Mouse (Mus musculus) midbrain, embryonic 16.5 days (tissue): ENCODE results near the gene Cxcl2. TPM values are rescaled to one million over a fixed set of nuclear protein-coding genes. Genes with fewer than 3 reads are reported as not detected.

Experiments
- ATAC-seq: fragments of 200-750 bp; cut with Nextera tagmentation; 2 replicates; pipeline ENCODE4 v1.8.0; 2017; ENCODE audit warnings: moderate TSS enrichment
- H3K27ac ChIP-seq: fragments of 300-500 bp; sonication (generic); 2 replicates; pipeline ENCODE4 v1.5.1; 2014; ENCODE audit warnings: mild to moderate bottlenecking, low read length, mixed read lengths
- H3K27me3 ChIP-seq: fragments of 300-500 bp; sonication (generic); 2 replicates; pipeline ENCODE4 v1.6.1; 2014; ENCODE audit warnings: low read depth, low read length, mixed read lengths; ENCODE audit not compliant: control insufficient read depth, insufficient read depth
- H3K36me3 ChIP-seq: fragments of 300-500 bp; sonication (generic); 2 replicates; pipeline ENCODE4 v1.6.1; 2014; ENCODE audit warnings: mild to moderate bottlenecking, low read length, moderate library complexity, mixed read lengths; ENCODE audit not compliant: control insufficient read depth, insufficient read depth
- H3K4me1 ChIP-seq: fragments of 300-500 bp; sonication (generic); 2 replicates; pipeline ENCODE4 v1.6.1; 2014; ENCODE audit warnings: mild to moderate bottlenecking, low read length, mixed read lengths; ENCODE audit not compliant: control insufficient read depth, insufficient read depth
- H3K4me2 ChIP-seq: fragments of 300-500 bp; sonication (generic); 2 replicates; pipeline ENCODE4 v1.6.1; 2014; ENCODE audit warnings: mild to moderate bottlenecking, low read length, mixed read lengths
- H3K4me3 ChIP-seq: fragments of 300-500 bp; sonication (generic); 2 replicates; pipeline ENCODE4 v1.5.1; 2014; ENCODE audit warnings: low read depth, mild to moderate bottlenecking, low read length, moderate library complexity, mixed read lengths
- H3K9ac ChIP-seq: fragments of 300-500 bp; sonication (generic); 2 replicates; pipeline ENCODE4 v1.6.1; 2014; ENCODE audit warnings: low read depth, low read length, mixed read lengths
- H3K9me3 ChIP-seq: fragments of 300-500 bp; sonication (generic); replicated peaks from 2 replicates; pipeline ENCODE4 v1.6.1; 2014; ENCODE audit warnings: mild to moderate bottlenecking, low read length, mixed read lengths; ENCODE audit not compliant: control insufficient read depth, poor library complexity, severe bottlenecking
- WGBS: fragments of 180-500 bp; shearing (Covaris S2); extraction: QIAGEN DNeasy Blood & Tissue Kit; methylation state at CpG from one replicate; pipeline ENCODE4 v1.1.7; 2014; 5-methylcytosine and 5-hydroxymethylcytosine counted together
- polyA plus RNA-seq: library from polyadenylated mRNA; unstranded; fragments of >200 nt; fragmentation: Nextera tagmentation; extraction: Ambion mirVana; gene quantifications from 2 replicates; pipeline ENCODE4 v1.2.1, GENCODE M21; 2015

The Cxcl2 gene
- polyA plus RNA-seq, result 0.11 TPM in 1 of 2 replicates, not detected in the other

DNA sequence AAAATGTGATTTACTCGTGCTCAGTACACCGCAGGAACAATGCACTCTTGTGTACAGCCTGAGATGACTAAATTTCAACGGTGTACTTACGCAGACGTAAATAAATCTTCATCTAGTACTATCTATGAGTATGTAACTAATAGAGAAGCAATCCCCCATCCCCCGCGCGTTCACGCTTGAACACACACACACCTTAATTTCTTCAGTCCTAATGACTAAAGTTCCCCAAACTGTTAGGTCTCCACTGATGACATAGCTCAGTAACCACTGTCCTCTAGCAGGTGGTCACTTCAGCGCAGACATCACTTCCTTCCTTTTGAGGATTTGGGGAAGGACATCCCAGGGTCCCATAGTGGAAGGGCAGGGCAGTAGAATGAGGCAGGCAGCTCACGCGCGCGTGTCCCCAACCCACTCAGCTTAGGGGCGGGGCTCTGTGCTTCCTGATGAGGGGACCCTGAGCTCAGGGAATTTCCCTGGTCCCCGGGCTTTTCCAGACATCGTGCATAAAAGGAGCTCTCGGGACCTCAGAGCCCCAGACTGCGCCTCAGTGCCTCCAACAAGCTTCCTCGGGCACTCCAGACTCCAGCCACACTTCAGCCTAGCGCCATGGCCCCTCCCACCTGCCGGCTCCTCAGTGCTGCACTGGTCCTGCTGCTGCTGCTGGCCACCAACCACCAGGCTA lies at the start of gene Cxcl2:
Gene Cxcl2, plus strand, starts transcription at position 533 of the 682 bp plus-strand sequence.
- WGBS, result 7% methylated on average over 22 of the region's 22 CpGs
- ATAC-seq, result peak; percentile 80
- Histone ChIP-seq H3K36me3 (no peaks in the 10 kb centered on the region), H3K4me2 (peak within 1 kb of the TSS; percentile 95), H3K9ac (peak within 1 kb of the TSS; percentile 59), H3K27me3 (peaks cover 3% of the 10 kb centered on the region), H3K27ac (no peak within 1 kb of the TSS), H3K4me3 (peak within 1 kb of the TSS; percentile 41), H3K9me3 (no peaks in the 10 kb centered on the region), H3K4me1 (no peaks in the 10 kb centered on the region; the same call in none of the 2 replicates)

DNA sequence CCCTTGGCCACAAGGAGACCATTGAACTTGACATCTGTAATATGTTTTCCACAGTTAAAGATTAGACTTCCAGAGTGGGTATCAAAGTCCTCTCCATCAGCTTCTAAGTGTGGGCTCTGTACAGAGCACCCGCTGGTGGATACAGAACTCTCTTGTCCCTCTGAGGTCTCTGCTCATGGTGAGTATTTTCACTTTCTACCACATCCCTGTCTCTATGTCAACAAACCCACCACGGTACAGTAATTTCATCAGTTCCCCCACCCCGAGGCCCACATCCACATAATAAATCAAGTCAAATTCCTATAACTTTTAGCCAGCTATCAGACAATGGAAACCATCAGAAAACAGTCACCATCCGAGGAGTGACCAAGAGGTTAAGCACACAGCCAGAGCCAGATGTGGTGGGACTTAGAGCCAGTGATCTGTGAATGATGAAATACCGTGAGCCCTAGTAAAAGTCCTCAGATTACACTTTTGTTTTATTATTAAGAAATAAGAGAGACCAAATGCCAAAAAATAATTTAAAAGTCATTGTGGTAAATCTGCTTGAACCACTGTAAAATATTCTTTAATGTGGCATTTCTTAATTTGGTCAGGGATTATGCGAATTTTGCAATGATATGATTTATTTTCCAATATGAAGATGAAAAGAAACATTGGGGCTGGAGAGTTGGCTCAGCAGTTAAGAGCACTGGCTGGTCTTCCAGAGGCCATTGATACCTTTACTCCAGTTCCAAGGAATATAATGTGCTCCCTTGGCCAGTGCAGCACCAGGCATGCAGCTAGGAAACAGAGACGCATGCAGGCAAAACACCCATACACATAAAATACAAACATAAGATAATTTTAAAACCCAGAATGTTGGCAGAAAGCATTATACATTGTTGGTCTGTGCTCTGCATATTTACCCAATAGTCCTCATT lies 48.1 kb upstream of the Cxcl2 start:
- WGBS, result 87% methylated on average over 7 of the region's 7 CpGs
- no peaks in the 10 kb centered on the region for H3K4me1 ChIP-seq
- H3K4me3 ChIP-seq, result no peak overlapping the region
- H3K36me3 ChIP-seq, result no peaks in the 10 kb centered on the region
- H3K4me2 ChIP-seq, result no peak overlapping the region
- no peaks in the 10 kb centered on the region for H3K27me3 ChIP-seq
- ATAC-seq, result no peak
- H3K9me3 ChIP-seq, result no peaks in the 10 kb centered on the region
- no peak overlapping the region for H3K9ac ChIP-seq
- H3K27ac ChIP-seq, result no peak overlapping the region

DNA sequence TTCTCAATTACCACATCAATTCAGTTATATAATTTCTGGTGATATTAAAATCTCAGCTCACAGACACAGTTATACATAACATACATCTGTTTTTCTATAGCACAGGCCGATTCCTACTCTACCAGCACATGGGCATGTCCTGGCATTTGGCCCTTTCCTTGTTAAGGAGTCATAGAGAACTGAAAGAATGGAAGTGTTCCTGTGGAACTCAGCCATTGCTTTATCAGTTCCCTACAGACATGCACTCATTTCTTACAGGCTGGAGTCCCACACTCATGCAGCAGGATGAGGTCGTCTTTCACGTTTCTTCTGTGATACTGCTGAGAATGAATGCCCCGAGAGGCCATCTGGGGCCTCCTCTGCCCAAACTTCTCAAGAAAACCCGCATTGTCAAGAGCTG lies 46.2 kb upstream of the Cxcl2 start:
- H3K4me3 ChIP-seq, result no peak overlapping the region
- no peaks in the 10 kb centered on the region for H3K27me3 ChIP-seq
- WGBS, result 76% methylated on average over 5 of the region's 5 CpGs
- ATAC-seq, result no peak
- no peaks in the 10 kb centered on the region for H3K4me1 ChIP-seq
- H3K36me3 ChIP-seq, result no peaks in the 10 kb centered on the region
- H3K9me3 ChIP-seq, result no peaks in the 10 kb centered on the region
- H3K27ac ChIP-seq, result no peak overlapping the region
- no peak overlapping the region for H3K4me2 ChIP-seq
- H3K9ac ChIP-seq, result no peak overlapping the region

DNA sequence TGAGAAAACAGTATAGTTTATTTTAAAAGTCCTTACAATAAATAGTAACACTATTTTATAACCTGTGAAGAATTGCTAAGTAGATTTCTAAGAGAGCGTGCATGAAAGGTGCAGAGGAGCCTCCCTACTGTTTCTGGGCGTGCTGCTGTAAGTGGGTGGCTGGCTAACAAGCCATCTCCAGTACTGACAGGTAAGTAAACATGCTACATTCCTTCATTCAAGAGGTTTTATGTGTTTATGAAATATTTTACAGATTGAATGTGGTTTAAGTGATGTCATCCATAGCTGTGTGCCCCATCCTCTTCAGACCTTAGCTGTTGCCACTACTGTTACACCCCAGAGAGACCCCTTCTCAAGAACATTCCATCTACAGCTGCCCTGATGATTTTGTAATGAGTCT lies 45.2 kb upstream of the Cxcl2 start:
- Histone ChIP-seq H3K27me3 (no peaks in the 10 kb centered on the region), H3K36me3 (no peaks in the 10 kb centered on the region), H3K4me3 (no peak overlapping the region), H3K9ac (no peak overlapping the region), H3K4me1 (no peaks in the 10 kb centered on the region), H3K27ac (no peak overlapping the region), H3K9me3 (no peaks in the 10 kb centered on the region), H3K4me2 (no peak overlapping the region)
- no peak for ATAC-seq
- 94% methylated on average over 2 of the region's 2 CpGs for WGBS

DNA sequence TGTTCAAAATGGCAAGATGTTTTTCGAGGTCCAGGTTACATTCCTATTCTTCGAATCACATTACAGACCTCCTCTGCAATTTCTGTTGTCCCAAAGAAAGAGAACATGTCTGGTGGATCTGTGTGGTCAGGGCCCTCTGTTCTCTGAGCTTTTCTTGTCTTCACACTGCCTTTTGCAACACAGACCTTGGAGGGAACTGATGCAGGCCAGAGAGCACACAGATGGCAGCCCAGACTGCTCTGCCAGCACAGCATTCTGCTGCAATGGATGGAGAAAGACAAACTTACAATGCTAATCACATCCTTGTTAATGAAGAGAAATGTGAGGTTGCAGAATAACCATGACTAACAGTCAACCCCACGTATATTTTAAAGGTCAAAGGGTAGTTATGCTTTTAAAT lies 44.6 kb upstream of the Cxcl2 start:
- no peaks in the 10 kb centered on the region for H3K27me3 ChIP-seq
- no peaks in the 10 kb centered on the region for H3K4me1 ChIP-seq
- no peak overlapping the region for H3K4me2 ChIP-seq
- H3K27ac ChIP-seq, result no peak overlapping the region
- H3K9ac ChIP-seq, result no peak overlapping the region
- H3K9me3 ChIP-seq, result no peaks in the 10 kb centered on the region
- no peak for ATAC-seq
- H3K36me3 ChIP-seq, result no peaks in the 10 kb centered on the region
- 84% methylated on average over 3 of the region's 3 CpGs for WGBS
- H3K4me3 ChIP-seq, result no peak overlapping the region

DNA sequence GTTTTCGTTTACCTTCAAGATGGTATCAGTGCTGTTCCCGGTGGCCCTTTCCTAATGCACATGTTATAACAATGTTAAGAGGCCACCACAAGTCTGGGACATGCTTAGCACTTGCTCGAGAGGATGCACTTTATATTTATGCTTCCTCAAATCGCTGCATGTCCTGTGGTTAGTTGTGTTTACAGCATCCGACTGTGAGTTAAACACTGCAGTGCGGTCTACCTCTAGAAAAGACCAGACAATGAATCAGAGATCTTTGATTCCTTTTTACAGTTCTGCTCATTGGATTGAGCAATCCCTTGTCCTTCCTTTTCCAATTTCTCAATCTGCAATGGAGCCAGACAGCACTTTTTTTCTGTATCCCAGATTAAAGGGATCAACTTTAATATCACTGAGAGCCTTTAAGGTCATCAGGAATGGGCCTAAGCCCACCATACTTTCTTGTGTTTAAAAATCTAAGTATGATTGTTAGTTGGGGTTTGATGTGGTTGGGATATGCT lies 41.7 kb upstream of the Cxcl2 start:
- H3K4me2 ChIP-seq, result no peak overlapping the region
- no peak overlapping the region for H3K9ac ChIP-seq
- 90% methylated on average over 6 of the region's 6 CpGs for WGBS

DNA sequence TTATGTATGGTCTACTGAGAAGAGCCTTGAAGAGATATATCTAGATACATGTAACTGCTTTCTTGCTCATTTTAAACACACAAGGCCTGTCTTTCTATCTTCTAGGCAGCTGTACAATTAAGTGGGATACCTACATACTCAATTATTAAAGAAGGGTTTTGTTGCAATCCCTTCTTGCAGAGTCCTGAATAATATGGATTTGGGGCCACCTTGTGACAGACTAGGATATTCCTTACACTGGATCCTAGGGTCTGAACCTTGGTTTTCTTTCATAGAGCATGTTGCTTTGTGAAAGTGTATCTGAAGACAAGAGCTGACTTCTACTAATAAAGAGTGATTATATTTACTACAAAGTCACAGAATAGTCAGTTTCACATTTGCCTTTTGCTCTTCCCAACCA lies 36.9 kb upstream of the Cxcl2 start:
- Histone ChIP-seq H3K4me3 (no peak overlapping the region), H3K36me3 (no peaks in the 10 kb centered on the region), H3K9ac (no peak overlapping the region), H3K4me2 (no peak overlapping the region), H3K9me3 (no peaks in the 10 kb centered on the region), H3K27ac (no peak overlapping the region), H3K4me1 (no peaks in the 10 kb centered on the region), H3K27me3 (no peaks in the 10 kb centered on the region)
- ATAC-seq, result no peak

More for the DNA sequence above, 41.7 kb upstream of the Cxcl2 start:
- no peaks in the 10 kb centered on the region for H3K36me3 ChIP-seq
- H3K9me3 ChIP-seq, result no peaks in the 10 kb centered on the region
- H3K4me3 ChIP-seq, result no peak overlapping the region
- no peaks in the 10 kb centered on the region for H3K4me1 ChIP-seq
- ATAC-seq, result no peak
- no peak overlapping the region for H3K27ac ChIP-seq
- no peaks in the 10 kb centered on the region for H3K27me3 ChIP-seq

DNA sequence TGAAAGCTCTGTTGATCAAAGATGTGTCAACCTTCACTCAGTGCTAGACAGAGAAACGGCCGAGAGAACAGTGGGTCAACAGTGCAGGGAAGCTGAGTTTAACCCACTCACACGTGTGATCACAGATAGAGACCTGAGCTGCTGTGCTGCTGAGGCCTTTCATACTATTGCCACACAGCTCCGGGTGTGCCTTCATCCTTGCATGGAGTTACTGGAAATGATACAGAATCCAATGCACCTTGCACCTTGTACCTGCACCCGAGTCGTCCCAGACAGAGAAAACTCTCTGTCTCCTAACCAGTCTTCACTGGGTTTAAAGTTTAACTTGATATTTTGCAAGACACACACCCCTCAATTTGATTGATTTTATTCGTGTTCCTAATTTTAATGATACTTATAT lies 31.3 kb upstream of the Cxcl2 start:
- Histone ChIP-seq H3K27me3 (no peaks in the 10 kb centered on the region), H3K36me3 (no peaks in the 10 kb centered on the region), H3K4me1 (no peaks in the 10 kb centered on the region), H3K4me2 (no peak overlapping the region), H3K9me3 (no peaks in the 10 kb centered on the region), H3K27ac (no peak overlapping the region), H3K9ac (no peak overlapping the region), H3K4me3 (no peak overlapping the region)
- 79% methylated on average over 7 of the region's 7 CpGs for WGBS
- ATAC-seq, result no peak

DNA sequence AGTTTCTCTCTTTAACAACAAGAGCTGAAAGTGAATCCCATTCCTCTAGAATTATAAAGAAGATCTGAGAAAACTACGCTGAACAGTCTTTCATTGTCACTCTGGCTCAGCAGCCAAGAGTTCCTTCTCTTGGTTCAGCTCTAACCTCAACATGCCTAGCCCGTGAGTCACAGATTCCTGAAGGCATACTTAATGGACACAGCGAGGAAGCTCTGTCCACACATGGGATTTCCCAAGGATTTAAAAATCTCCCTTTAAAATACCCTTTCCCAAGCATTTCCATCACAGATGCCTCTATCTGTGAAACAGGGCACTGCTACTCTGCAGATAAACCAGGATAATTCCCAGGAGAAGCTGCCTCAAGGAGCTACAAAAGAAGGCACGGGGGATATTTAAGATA lies 27.6 kb upstream of the Cxcl2 start:
- Histone ChIP-seq H3K4me2 (no peak overlapping the region), H3K9ac (no peak overlapping the region), H3K27me3 (no peaks in the 10 kb centered on the region), H3K36me3 (no peaks in the 10 kb centered on the region), H3K9me3 (no peaks in the 10 kb centered on the region), H3K4me3 (no peak overlapping the region), H3K27ac (no peak overlapping the region), H3K4me1 (no peaks in the 10 kb centered on the region)
- ATAC-seq, result no peak
- 79% methylated on average over 4 of the region's 4 CpGs for WGBS
